Mouse (Mus musculus): Measurements from ENCODE around the gene Tgds.
"Not testable (repeated sequence)": the region's sequence is repeated elsewhere in the genome, so short reads cannot be mapped to it uniquely, and the experiment has no call there.

The Tgds gene

DNA sequence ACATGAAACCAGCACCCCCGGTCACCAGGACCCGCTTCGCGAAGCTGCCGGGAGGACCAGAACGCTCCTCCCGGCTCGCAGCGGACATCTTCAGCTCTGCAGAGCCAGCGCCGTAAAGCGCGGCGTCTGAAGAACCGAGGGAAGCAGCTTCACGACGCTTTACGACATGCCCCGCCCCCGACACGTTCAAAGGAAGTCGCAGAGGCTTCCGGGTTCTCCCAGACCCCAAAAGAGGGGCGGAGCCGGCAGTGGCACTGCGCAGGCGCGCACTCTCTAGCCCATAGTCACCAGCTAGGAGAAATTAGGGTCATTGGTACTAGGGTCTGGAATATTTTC lies at the start of gene Tgds:
Gene Tgds, minus strand, starts transcription at position 114 of the 336 bp plus-strand sequence.
- DNase-seq (ENCODE audit: low spot score in 2 of 2), result peak; percentile 98 to 100

DNA sequence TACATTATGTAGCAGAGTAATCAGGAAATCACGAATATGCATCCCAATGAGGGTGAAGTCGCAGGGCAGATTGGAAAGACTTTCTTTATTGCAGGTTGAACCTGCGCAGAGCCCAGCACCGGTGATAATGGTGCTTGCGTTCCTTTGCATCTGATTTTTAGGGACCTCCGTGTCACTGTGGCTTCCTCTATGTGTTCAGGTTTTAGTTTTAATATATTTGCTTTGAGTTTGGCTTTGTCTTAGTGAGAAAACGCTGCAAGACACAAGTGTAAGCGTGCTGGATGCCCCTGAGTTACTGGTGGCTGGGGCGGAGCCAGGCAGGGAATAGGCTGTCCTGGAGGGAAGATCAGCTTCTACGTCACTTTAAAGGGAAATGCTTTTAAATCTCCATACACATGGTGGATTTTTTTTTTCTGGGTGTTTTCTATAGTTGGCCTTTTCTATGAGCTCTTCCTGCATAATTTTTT lies 48.2 kb upstream of the Tgds start:
- peak; percentile 37 to 41 for DNase-seq (ENCODE audit: low spot score in 2 of 2)

DNA sequence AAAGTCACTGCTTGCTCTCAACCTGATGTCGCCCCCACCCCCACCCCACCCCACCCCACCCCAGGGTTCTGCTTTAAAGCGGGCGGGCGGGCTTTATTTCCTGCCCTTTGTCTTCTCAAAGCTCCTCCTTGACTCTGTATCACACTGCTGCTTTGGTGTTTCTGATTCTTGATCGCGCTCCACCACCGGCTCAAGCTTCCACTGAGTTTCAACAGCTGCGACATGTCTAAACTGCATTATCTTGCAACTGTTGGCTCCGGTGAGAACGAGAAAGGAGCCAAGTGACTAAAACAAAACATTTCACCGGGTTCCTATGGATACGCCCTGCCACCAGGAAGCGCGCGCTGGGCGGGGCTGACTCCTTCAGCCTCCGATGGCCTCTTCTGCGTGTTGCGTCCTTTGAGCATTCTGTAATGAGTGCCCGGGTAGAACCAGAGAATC lies 47.6 kb upstream of the Tgds start:
- peak; percentile 33 to 53 for DNase-seq (ENCODE audit: low spot score in 2 of 2)

DNA sequence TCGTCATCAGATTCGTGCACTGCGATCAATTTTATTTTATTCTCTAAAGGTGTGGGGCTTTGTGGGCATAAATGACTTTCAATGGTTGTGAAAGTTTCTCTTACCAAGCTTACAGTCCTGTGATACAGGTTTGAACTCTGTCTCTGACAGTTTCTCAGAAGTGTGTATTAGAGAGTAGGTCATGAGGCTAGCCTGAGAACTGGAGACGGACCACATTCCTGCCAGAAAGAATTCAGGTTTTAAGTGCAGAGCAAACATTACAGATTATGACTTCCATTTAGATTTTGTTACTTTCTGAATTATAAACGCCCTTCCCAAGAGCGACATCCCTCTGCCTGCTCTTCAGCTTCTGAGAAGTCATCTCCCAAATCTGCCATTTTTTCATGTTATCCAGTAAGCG lies 47.1 kb upstream of the Tgds start:
- DNase-seq (ENCODE audit: low spot score in 2 of 2), result no peak

DNA sequence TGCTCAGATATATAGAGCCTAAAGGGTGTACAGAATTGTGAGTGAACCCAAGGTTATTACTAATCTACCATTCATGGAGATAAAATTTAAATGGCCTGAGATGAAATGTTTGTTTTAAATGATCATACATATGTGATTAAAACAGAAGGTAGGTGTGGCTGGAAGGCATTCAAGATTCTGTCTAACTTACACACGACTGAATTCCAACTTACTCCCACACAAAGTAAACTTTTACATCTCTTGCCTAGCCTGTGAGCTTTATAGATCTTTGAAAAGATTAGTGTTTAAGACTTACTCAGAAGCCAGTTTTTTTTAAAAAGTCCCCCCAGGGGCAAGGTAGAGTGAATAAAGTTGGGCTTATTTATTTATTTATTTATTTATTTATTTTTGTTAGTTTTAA lies 46.7 kb upstream of the Tgds start:
- no peak for DNase-seq (ENCODE audit: low spot score in 2 of 2)

DNA sequence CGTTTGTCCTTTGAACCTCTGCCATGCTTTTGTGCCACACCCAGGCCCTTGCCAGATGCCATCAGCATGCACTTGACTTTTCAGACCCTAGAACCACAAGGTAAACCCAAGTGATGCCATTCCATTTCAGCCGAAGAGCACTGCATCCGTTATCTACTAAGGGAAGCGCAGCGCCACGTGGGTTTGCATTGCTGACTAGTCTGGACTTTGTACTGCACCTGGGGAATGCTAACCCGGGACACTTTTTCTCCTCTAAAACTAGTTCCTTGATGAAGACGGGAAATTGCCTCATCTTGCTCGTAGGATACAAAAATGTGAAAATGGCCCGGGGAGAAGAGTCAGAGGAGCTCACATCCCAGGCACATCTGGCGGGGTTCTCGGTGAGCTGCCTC lies 43.1 kb upstream of the Tgds start:
- no peak for DNase-seq (ENCODE audit: low spot score in 2 of 2)

DNA sequence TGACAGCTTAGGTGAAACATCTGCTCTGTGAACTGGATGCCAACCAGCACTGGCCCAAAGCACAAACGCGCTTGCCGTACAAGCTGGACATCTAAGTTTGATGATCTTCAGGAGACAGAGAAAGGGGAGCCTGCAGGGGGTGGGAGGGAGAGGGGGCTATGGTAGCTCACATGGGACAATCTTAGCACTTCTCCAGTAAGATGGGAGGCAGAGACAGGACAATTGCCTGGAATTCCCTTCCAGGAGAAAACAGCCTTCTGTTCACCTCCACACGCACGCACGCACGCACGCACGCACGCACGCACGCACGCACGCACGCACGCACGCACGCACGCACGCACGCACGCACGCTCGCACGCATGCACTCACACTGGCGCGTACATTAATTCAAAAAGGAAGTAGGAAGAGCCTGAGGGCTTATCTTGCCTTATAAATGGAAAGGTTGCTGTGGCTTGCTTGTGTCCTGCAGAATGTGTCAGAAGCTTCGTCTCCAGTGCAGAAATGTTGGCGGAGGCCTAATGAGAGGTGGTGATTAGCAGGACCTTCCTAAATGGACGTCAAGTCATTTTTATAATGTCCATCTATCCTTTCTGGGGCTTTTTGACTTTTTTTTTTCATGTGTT lies 42.6 kb upstream of the Tgds start:
- DNase-seq (ENCODE audit: low spot score in 2 of 2), result no peak

DNA sequence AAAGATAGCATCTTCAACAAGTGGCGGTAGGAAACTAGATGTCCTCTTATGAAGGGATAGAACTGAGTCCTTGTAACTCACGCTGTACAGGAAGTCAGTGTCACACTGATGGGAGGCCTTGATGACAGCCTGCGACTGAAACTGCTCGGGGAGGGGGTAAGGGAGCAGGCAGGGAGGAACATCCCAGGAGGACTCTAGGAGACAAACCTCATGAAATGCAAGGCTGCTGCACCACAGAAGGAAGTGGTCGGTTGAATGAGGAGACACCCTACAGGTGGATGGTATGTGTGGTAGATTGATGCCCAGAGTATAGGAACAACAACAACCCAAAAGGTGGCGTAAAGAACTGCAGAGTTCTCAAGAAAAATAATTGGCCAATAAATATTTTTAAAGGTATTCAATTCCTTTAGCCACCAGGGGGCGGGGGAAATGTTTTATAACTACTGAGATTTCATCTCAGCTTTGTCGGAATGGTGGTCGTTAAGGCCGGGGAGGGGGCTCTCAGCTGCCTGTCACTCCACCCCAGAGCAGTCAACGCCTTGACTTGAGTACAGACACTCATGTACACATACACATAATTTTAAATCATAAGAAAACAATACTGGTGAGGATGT lies 41.1 kb upstream of the Tgds start:
- DNase-seq (ENCODE audit: low spot score in 2 of 2), result no peak

DNA sequence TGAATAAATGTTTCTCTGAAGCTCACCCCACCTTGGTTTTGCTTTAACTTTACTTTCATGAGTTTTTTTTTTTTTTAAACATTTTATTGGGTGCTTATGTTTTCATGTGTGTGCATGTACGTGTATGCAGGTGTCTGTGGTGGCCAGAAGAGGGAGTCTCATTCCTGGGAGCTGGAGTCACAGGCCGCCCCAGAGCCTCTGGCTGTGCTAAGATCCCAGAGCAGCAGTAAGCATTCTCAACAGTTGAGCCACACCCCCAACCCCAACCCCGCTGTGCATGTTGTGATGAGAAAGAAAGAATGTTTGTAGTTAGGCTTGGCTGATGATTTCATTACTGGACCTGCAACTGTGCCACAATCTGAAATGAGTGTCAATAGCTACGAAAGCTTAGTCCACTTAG lies 36.2 kb upstream of the Tgds start:
- DNase-seq (ENCODE audit: low spot score in 2 of 2), result no peak

DNA sequence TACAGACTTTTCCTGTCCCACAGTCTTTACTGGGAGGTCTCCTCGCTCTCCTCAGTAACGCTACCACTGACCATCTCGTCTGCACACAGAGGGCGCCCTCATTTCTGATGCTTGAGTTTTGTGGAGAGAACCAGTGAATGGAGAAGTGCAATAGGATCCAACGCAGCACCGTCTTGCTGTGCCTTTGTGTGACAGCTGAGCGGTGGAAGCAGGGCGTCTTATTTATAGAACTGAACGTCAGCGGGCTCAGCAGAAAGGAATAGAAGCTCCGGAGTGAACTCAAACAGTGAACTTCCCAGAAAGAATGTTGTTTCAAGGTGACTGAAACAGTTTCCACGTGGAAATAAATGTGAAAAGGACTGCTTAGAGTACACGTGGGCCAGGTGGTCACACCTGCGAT lies 30.1 kb upstream of the Tgds start:
- DNase-seq (ENCODE audit: low spot score in 2 of 2), result peak in 1 of 2 experiments; percentile 40

DNA sequence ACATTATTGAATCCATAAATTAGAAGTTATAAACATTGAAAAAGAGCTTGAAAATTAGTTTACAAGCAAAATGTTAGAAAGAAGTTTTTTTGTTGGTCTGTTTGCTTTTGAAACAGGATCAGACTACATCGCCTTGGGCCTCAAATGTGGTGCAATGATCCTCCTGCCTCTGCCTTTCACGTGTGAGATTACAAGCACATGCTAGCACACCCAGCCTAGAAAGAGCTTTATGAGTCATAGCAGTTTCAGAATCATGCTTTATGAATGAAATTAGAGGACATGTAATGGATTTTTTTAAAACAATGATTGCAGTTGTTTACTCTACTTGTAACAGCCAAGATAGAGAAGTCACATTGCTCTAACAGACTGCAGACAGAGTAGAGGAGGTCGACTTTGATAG lies 29.2 kb upstream of the Tgds start:
- DNase-seq (ENCODE audit: low spot score in 2 of 2), result no peak

DNA sequence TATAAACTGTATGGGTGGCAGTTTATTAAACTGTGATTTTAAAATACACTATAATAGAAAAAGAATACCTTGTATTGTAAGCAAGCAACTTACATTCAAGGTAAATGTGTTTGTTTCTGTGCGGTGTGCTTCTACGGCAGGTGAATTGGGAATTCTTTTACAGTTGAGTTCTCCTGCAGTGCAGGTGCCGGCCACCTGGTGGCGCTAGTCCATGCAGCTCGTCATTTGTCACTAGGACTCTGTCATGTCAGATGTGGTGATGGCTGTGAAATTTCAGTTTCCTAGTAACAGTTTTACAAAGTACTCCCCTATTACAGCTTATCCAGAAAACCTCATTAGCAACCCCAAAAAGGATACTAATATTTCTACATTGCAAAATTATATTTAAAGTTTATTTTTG lies 24.6 kb upstream of the Tgds start:
- DNase-seq (ENCODE audit: low spot score in 2 of 2), result peak in 1 of 2 experiments; percentile 58

DNA sequence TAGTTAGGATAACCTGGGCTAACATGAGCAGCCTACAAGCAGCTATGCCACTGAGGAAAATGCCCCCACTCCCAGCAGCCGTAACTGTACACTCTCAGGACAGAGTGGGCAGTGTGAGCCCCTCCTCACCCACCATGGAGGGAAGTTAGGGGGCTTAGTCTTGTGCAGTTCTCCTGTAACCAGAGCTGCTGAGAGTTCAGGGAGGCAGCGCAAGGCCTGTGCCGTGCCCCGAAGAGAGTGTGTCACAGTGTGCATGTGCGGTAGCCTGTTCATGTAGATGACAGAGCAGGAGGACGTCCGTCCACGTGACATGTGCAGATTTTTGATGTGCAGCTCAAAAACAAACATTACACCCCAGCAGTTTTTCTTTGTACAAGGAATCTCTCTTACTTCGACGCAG lies 24.2 kb upstream of the Tgds start:
- no peak for DNase-seq (ENCODE audit: low spot score in 2 of 2)

DNA sequence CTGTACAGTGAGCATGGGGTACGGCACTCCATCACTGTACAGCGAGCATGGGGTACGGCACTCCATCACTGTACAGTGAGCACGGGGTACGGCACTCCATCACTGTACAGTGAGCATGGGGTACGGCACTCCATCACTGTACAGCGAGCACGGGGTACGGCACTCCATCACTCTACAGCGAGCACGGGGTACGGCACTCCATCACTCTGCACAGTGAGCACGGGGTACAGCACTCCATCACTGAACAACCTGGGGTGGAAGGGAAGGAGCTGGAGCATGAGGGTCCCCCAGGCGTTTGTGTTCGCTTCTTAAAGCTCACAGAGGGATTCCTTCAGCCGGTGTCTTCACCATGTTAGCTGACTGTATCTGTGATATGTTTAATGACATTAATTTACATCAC lies 23.5 kb upstream of the Tgds start:
- not testable (repeated sequence) for DNase-seq (ENCODE audit: low spot score in 2 of 2)

DNA sequence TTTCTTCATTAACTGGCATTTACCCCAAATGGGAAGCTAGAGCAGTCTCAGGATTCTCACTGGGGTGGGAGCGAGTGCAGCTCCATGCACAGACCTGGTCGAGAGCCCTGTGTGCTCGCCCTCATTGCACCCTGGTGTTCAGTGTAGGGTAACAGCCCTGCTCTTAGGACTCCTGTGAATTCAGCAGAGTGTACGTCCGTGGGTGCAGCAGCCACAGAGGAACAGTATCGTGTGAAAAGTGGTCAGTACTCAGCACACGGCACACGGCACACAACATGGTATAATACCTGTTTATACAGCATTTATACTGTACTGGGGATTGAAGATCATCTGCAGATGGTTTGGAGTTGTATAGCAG lies 19.7 kb upstream of the Tgds start:
- no peak for DNase-seq (ENCODE audit: low spot score in 2 of 2)

DNA sequence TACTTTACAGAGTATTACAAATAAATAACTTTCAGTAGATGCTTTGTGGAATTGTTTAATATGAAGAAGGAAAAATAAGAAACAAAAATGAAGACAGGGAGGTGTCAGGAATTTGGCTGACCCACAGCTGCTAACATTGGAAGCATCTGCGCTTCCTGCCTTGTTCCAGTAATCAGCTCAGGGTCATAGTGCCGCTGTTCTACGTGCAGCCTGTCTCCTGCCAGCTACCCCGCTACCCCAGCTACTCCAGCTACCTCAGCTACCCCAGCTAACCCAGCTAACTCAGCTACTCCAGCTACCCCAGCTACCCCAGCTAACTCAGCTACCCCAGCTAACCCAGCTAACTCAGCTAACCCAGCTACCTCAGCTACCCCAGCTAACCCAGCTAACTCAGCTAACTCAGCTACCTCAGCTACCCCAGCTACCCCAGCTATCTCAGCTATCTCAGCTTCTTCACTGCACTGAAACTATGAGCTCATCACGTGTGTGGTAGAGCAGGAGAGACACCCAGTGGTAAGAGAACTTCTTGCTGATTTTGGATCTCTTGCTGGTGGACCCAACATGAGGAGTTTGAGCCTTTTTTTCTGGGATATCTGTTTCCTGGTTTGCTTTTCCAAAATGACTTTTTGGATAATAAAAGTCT lies 19.2 kb upstream of the Tgds start:
- DNase-seq (ENCODE audit: low spot score in 2 of 2), result peak in 1 of 2 experiments; percentile 42

DNA sequence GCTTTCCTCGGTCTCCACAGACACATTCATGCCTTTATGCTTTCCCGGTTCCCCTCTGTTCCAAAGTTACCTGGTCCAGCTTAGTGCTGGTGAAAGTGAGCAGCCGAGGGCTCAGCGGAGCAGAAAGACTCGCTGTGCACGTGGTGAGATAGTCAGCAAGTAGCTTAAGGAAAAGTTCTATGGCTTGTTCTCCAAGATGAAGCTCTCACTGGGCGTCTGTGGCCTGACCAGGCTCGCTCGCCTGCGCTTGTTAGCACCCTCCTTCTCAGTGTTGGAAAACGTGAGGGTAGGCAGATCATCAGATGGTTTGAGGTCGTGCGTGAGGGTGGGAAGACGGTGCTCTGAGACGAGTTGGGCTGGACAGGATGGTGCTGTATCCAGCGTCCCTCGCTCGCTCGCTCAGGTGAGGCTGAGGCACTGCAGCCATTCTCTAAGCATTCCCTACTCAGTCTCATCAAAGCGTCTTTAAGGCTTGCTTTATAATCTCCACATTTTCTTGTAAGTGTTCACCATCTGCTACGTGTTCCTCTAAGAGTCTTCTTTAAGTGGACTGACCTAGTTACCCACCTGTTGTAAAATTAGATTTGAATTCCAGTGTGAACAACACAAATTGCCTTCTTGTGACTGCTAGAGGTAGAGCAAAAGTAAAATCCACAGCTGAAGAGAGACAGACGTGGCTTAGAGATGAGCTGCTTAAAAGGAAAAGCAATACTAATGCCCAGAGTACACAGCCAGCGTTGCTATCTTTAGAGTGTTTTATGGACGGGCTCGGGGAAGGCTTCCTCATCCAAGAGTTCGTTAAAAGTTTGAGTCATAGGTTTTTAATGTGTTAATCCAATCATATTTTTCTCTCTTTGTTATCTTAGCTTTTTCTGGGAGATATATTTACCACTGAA lies 18.3 kb upstream of the Tgds start:
- peak in 1 of 2 experiments; percentile 15 for DNase-seq (ENCODE audit: low spot score in 2 of 2)

DNA sequence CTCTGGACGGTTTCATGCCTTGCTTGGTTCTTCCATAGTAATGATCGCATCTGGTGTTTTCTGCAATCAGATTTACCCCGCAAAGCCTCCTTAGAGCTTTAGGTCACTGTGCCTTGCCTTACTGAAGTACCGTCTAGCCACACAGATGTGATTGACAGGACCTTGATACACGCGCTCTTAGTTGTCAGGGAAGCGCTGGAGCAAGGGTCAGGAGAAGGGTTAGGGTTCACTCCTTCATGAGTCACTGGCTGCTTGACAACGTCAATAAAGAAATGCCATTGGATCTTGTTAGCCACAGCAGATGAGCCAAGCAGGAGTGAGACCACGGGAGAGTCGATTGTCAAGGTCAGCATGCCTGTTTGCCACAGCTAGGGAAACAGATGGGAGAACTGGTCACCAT lies 16.0 kb upstream of the Tgds start:
- DNase-seq (ENCODE audit: low spot score in 2 of 2), result no peak

DNA sequence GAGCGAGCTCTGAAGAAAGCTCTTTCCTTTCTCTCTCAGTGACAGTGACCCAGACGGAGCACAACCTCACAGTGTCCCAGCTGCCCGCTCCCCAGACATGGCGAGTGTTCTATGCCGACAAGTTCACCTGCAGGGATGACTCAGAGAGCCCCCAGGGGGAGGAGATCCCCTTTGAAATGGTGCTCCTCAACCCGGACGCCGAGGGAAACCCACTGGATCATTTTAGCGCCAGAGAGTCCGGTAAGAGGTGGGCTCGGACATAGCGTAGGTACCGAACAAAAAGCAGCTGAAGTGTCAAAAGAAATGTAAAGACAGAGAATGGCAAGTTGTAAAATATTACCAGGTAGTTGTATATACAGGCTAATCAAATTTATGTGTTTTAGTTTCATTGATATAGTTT lies 15.5 kb upstream of the Tgds start:
- DNase-seq (ENCODE audit: low spot score in 2 of 2), result no peak

DNA sequence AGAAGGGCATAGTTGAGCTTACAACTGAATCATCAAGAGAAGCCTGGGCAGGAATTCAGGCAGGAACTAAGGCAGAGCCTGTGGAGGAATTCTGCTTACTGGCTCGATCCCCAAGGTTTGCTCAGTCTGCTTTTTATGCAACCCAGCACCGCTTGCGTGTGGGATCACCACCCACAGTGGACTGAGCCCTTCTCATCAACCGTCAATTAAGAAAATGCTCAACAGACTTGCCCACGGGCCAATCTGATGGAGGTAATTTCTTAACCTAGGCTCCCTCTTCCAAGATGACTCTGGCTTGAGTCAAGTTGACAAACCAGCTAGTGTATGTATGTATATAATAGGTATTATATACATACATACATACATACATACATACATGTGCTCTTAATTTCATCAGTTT lies 9.7 kb upstream of the Tgds start:
- DNase-seq (ENCODE audit: low spot score in 2 of 2), result no peak

DNA sequence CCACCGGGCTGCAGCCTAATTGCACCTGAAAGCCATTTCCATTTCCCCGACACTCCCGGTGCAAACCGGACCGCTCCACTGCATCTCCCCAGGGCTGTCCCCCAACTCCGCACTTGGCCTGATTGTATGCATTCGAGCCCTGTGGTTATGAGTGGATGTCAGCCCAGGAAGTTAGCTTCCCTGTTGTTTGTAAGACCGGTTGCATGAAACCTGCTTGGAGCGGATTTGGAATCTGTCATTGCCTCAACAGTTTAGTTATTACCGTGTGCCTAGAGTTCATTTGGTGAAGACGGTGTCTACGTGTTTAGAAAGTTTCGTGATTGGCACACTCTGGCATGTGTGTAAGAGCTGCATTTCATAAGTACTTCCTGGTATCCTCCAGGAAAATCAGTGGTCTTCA lies 4.9 kb upstream of the Tgds start:
- DNase-seq (ENCODE audit: low spot score in 2 of 2), result no peak

DNA sequence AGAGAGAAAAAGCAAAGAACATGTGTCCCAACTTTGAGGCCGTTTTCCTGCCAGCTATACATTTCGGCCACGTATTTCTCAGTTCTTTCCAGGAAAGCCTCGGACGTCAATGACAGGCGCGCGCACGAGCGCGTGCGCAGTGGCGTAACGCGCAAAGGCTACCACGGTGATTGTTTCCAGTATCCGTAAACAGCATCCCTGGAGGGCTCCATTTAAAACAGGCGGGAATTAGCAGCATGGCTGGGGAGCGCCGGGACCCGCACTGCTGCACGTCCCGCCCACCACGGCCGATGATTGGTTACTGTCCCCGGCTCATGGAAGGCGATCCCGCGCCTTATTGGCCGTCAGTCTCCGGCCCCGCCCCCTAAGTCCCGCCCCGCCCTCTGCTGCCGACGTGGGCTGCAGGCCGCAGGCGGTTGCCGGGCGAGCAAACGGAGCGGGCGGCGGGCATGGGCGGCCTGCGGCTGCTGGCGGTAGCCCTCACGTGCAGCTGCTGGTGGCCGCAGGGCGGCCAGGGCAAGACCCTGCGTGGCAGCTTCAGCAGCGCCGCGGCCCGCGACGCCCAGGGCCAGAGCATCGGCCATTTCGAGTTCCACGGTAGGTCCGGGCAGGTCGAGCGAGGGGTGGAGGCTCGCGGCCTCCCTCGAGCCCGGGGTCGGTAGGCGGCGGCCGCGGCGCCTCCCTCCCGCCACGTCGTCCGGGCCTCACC lies 4.3 kb upstream of the Tgds start, which contains the start of gene Gpr180:
Gene Gpr180, plus strand, starts transcription at position 415 of the 709 bp plus-strand sequence.
- DNase-seq (ENCODE audit: low spot score in 2 of 2), result peak; percentile 94 to 96

All from frontal cortex, postnatal 36 days (tissue).